Mouse (Mus musculus) embryonic facial prominence, embryonic 12.5 days (tissue): ENCODE results near the gene Dok1. TPM values are rescaled to one million over a fixed set of nuclear protein-coding genes. Genes with fewer than 3 reads are reported as not detected.

Source experiments
- ATAC-seq: fragments of 200-750 bp; cut with Nextera tagmentation; 2 replicates; pipeline ENCODE4 v1.8.0; 2017; ENCODE audit not compliant: insufficient number of reproducible peaks, insufficient read depth, low FRiP score, low TSS enrichment
- H3K27ac ChIP-seq: fragments of 300-500 bp; sonication (generic); 2 replicates; pipeline ENCODE4 v1.5.1; 2016; ENCODE audit warnings: mild to moderate bottlenecking
- H3K27me3 ChIP-seq: fragments of 300-500 bp; sonication (generic); 2 replicates; pipeline ENCODE4 v1.6.1; 2016; ENCODE audit warnings: mild to moderate bottlenecking, moderate library complexity
- H3K36me3 ChIP-seq: fragments of 300-500 bp; sonication (generic); 2 replicates; pipeline ENCODE4 v1.6.1; 2016; ENCODE audit warnings: mild to moderate bottlenecking
- H3K4me1 ChIP-seq: fragments of 300-500 bp; sonication (generic); 2 replicates; pipeline ENCODE4 v1.6.1; 2016
- H3K4me2 ChIP-seq: fragments of 300-500 bp; sonication (generic); replicated peaks from 2 replicates; pipeline ENCODE4 v1.6.1; 2016; ENCODE audit warnings: mild to moderate bottlenecking, moderate library complexity
- H3K4me3 ChIP-seq: fragments of 300-500 bp; sonication (generic); 2 replicates; pipeline ENCODE4 v1.5.1; 2016; ENCODE audit warnings: mild to moderate bottlenecking
- H3K9ac ChIP-seq: fragments of 300-500 bp; sonication (generic); 2 replicates; pipeline ENCODE4 v1.6.1; 2016; ENCODE audit warnings: mild to moderate bottlenecking, moderate library complexity
- H3K9me3 ChIP-seq: fragments of 300-500 bp; sonication (generic); 2 replicates; pipeline ENCODE4 v1.6.1; 2016; ENCODE audit warnings: mild to moderate bottlenecking, moderate library complexity
- WGBS: fragments of 180-500 bp; shearing (Covaris S2); methylation state at CpG from one replicate; pipeline ENCODE4 v1.1.7; 2016; 5-methylcytosine and 5-hydroxymethylcytosine counted together
- polyA plus RNA-seq: library from polyadenylated mRNA; unstranded; fragments of >200 nt; fragmentation: Nextera tagmentation; extraction: Ambion mirVana; gene quantifications from 2 replicates; pipeline ENCODE4 v1.2.1, GENCODE M21; 2016

Gene Dok1
- polyA plus RNA-seq, 1 experiment from 2014 or later = 11.8 TPM

GRCm38 (mm10) chr6:83068706-83069487 lies 35.6 kb upstream of the Dok1 start:
- WGBS = under 1% methylated on average over 80 of the region's 81 CpGs
- Histone ChIP-seq H3K4me3 (peak overlapping the region; percentile 30), H3K9ac (peak overlapping the region; percentile 0; the same call in 1 of the 2 replicates), H3K27me3 (peaks cover 98% of the 10 kb centered on the region), H3K9me3 (no peaks in the 10 kb centered on the region), H3K36me3 (no peaks in the 10 kb centered on the region), H3K27ac (no peak overlapping the region), H3K4me2 (peak overlapping the region; percentile 18), H3K4me1 (0 out of 2 replicates have a peak, but pooled peaks cover 6% of the 10 kb centered on the region)
- ATAC-seq = no peak

- H3K4me3 ChIP-seq = no peak overlapping the region
- H3K9ac ChIP-seq = no peak overlapping the region
- H3K36me3 ChIP-seq = no peaks in the 10 kb centered on the region
- no peak for ATAC-seq
- H3K4me2 ChIP-seq = peak overlapping the region; percentile 18; the same call in 1 of the 2 replicates
- 2% methylated on average over 8 of the region's 8 CpGs for WGBS
- no peak overlapping the region for H3K27ac ChIP-seq
- H3K4me1 ChIP-seq = 0 out of 2 replicates have a peak, but pooled peaks cover 6% of the 10 kb centered on the region
- H3K27me3 ChIP-seq = peaks cover 98% of the 10 kb centered on the region
- no peaks in the 10 kb centered on the region for H3K9me3 ChIP-seq
These were observed 35.0 kb upstream of the Dok1 start for GRCm38 (mm10) chr6:83068221-83068620.

GRCm38 (mm10) chr6:83066441-83066840 lies 33.2 kb upstream of the Dok1 start:
- WGBS = 27% methylated on average over 6 of the region's 6 CpGs
- H3K4me3 ChIP-seq = no peak overlapping the region
- H3K4me2 ChIP-seq = no peak overlapping the region
- peaks cover 97% of the 10 kb centered on the region for H3K27me3 ChIP-seq
- H3K36me3 ChIP-seq = no peaks in the 10 kb centered on the region
- no peak overlapping the region for H3K27ac ChIP-seq
- no peak overlapping the region for H3K9ac ChIP-seq
- ATAC-seq = no peak
- 0 out of 2 replicates have a peak, but pooled peaks cover 6% of the 10 kb centered on the region for H3K4me1 ChIP-seq
- H3K9me3 ChIP-seq = no peaks in the 10 kb centered on the region

GRCm38 (mm10) chr6:83065995-83066394 lies 32.7 kb upstream of the Dok1 start:
- no peaks in the 10 kb centered on the region for H3K9me3 ChIP-seq
- H3K4me3 ChIP-seq = no peak overlapping the region
- H3K27ac ChIP-seq = no peak overlapping the region
- no peak overlapping the region for H3K9ac ChIP-seq
- H3K27me3 ChIP-seq = peaks cover 97% of the 10 kb centered on the region
- H3K36me3 ChIP-seq = no peaks in the 10 kb centered on the region
- WGBS = 45% methylated on average over 8 of the region's 8 CpGs
- H3K4me1 ChIP-seq = 0 out of 2 replicates have a peak, but pooled peaks cover 6% of the 10 kb centered on the region
- no peak for ATAC-seq
- no peak overlapping the region for H3K4me2 ChIP-seq

DNA sequence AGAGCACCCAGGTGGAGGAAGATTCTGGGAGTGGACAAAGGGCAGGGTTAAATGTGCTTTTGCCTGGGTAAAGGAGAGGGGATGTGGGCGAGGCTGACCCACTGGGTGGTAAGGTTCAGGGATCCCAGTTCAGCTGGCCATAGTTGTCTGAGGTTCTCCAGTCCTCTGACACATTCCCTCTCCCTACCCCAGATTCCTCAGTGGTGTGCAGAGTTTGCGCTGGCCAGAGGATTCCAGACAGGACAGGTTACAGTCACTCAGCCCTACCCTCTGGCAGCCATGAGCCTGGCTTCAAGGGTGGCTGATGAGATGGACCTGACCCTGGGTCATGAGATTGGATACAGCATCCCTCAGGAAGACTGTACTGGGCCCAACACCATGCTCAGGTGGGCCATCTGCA lies 25.5 kb upstream of the Dok1 start:
- Histone ChIP-seq H3K36me3 (peaks cover 14% of the 10 kb centered on the region), H3K27ac (no peak overlapping the region), H3K4me3 (no peak overlapping the region), H3K4me2 (no peak overlapping the region), H3K9me3 (no peaks in the 10 kb centered on the region), H3K4me1 (peaks cover 10% of the 10 kb centered on the region), H3K27me3 (peaks cover 30% of the 10 kb centered on the region), H3K9ac (no peak overlapping the region)
- WGBS = 84% methylated on average over 2 of the region's 2 CpGs
- ATAC-seq = no peak

GRCm38 (mm10) chr6:83057790-83058189 lies 24.5 kb upstream of the Dok1 start, which contains the start of gene Dqx1:
Dqx1 (plus strand) TSS chr6:83057844.
- Histone ChIP-seq H3K4me1 (peaks cover 17% of the 10 kb centered on the region), H3K9me3 (no peaks in the 10 kb centered on the region), H3K27ac (no peak within 1 kb of the TSS), H3K9ac (no peak within 1 kb of the TSS), H3K27me3 (peaks cover 21% of the 10 kb centered on the region), H3K4me2 (no peak within 1 kb of the TSS), H3K36me3 (peaks cover 14% of the 10 kb centered on the region), H3K4me3 (no peak within 1 kb of the TSS)
- ATAC-seq = no peak
- 35% methylated on average over 3 of the region's 3 CpGs for WGBS

GRCm38 (mm10) chr6:83054871-83055431 lies 21.7 kb upstream of the Dok1 start, which contains the start of gene Htra2:
Htra2 (minus strand) TSS chr6:83055273.
- peak within 1 kb of the TSS; percentile 100 for H3K4me3 ChIP-seq
- under 1% methylated on average over 50 of the region's 50 CpGs for WGBS
- peaks cover 26% of the 10 kb centered on the region for H3K4me1 ChIP-seq
- ATAC-seq = peak; percentile 16
- H3K9ac ChIP-seq = peak within 1 kb of the TSS; percentile 90
- no peaks in the 10 kb centered on the region for H3K27me3 ChIP-seq
- peaks cover 28% of the 10 kb centered on the region for H3K36me3 ChIP-seq
- H3K4me2 ChIP-seq = peak within 1 kb of the TSS; percentile 63
- peak within 1 kb of the TSS; percentile 91 for H3K27ac ChIP-seq
- H3K9me3 ChIP-seq = no peaks in the 10 kb centered on the region

- H3K4me3 ChIP-seq = peak within 1 kb of the TSS; percentile 100
- peak; percentile 94 for ATAC-seq
- peak within 1 kb of the TSS; percentile 63 for H3K4me2 ChIP-seq
- H3K9ac ChIP-seq = peak within 1 kb of the TSS; percentile 90
- WGBS = under 1% methylated on average over 63 of the region's 64 CpGs
- no peaks in the 10 kb centered on the region for H3K9me3 ChIP-seq
- peak within 1 kb of the TSS; percentile 91 for H3K27ac ChIP-seq
- H3K4me1 ChIP-seq = peaks cover 26% of the 10 kb centered on the region
- no peaks in the 10 kb centered on the region for H3K27me3 ChIP-seq
- H3K36me3 ChIP-seq = peaks cover 28% of the 10 kb centered on the region
These were observed 21.0 kb upstream of the Dok1 start, which contains the start of gene Aup1 for GRCm38 (mm10) chr6:83054074-83054851. Aup1 (plus strand) TSS chr6:83054521.

GRCm38 (mm10) chr6:83053136-83053960 lies 20.1 kb upstream of the Dok1 start:
- Histone ChIP-seq H3K27me3 (no peaks in the 10 kb centered on the region), H3K9me3 (no peaks in the 10 kb centered on the region), H3K4me1 (peaks cover 26% of the 10 kb centered on the region), H3K4me3 (peak overlapping the region; percentile 100), H3K36me3 (peaks cover 28% of the 10 kb centered on the region), H3K4me2 (peak overlapping the region; percentile 63), H3K9ac (peak overlapping the region; percentile 90), H3K27ac (peak overlapping the region; percentile 91)
- 2% methylated on average over 26 of the region's 26 CpGs for WGBS
- no peak for ATAC-seq

GRCm38 (mm10) chr6:83049367-83049766 lies 16.1 kb upstream of the Dok1 start:
- no peaks in the 10 kb centered on the region for H3K9me3 ChIP-seq
- peaks cover 16% of the 10 kb centered on the region for H3K4me1 ChIP-seq
- H3K4me3 ChIP-seq = no peak overlapping the region
- ATAC-seq = no peak
- H3K4me2 ChIP-seq = no peak overlapping the region
- WGBS = 74% methylated on average over 10 of the region's 10 CpGs
- H3K27ac ChIP-seq = no peak overlapping the region
- no peak overlapping the region for H3K9ac ChIP-seq
- H3K36me3 ChIP-seq = peaks cover 13% of the 10 kb centered on the region
- H3K27me3 ChIP-seq = no peaks in the 10 kb centered on the region

- no peak overlapping the region for H3K27ac ChIP-seq
- no peak overlapping the region for H3K9ac ChIP-seq
- H3K4me3 ChIP-seq = no peak overlapping the region
- no peaks in the 10 kb centered on the region for H3K9me3 ChIP-seq
- H3K27me3 ChIP-seq = no peaks in the 10 kb centered on the region
- 76% methylated on average over 9 of the region's 9 CpGs for WGBS
- no peaks in the 10 kb centered on the region for H3K36me3 ChIP-seq
- no peak overlapping the region for H3K4me2 ChIP-seq
- H3K4me1 ChIP-seq = no peaks in the 10 kb centered on the region
- ATAC-seq = no peak
These were observed 11.5 kb upstream of the Dok1 start for GRCm38 (mm10) chr6:83044742-83045141.
